Mouse (Mus musculus) limb, embryonic 14.5 days (tissue): ENCODE results near the gene Tmem191c. TPM values are rescaled to one million over a fixed set of nuclear protein-coding genes. Genes with fewer than 3 reads are reported as not detected.

Experiments used
- ATAC-seq: fragments of 200-750 bp; cut with Nextera tagmentation; 2 replicates; pipeline ENCODE4 v1.8.0; 2017; ENCODE audit warnings: low read depth, moderate number of reproducible peaks, moderate TSS enrichment; ENCODE audit not compliant: low FRiP score
- DNase-seq: peaks from one replicate; pipeline ENCODE4 v3.0.0-alpha.2; 2015; ENCODE audit warnings: low spot score
- H3K27ac ChIP-seq: fragments of 300-500 bp; sonication (generic); replicated peaks from 2 replicates; pipeline ENCODE4 v1.5.1; 2014; ENCODE audit warnings: low read depth, mild to moderate bottlenecking, low read length, moderate library complexity, mixed read lengths
- H3K27me3 ChIP-seq: fragments of 300-500 bp; sonication (generic); 2 replicates; pipeline ENCODE4 v1.6.1; 2014; ENCODE audit warnings: low read length, mixed read lengths; ENCODE audit not compliant: control insufficient read depth, insufficient read depth
- H3K36me3 ChIP-seq: fragments of 300-500 bp; sonication (generic); 2 replicates; pipeline ENCODE4 v1.6.1; 2014; ENCODE audit warnings: mild to moderate bottlenecking, low read length, moderate library complexity, mixed read lengths; ENCODE audit not compliant: control insufficient read depth, insufficient read depth
- H3K4me1 ChIP-seq: fragments of 300-500 bp; sonication (generic); 2 replicates; pipeline ENCODE4 v1.6.1; 2014; ENCODE audit warnings: antibody characterized with exemption, low read length, mixed read lengths; ENCODE audit not compliant: control insufficient read depth, insufficient read depth
- H3K4me2 ChIP-seq: fragments of 300-500 bp; sonication (generic); replicated peaks from 2 replicates; pipeline ENCODE4 v1.6.1; 2014; ENCODE audit warnings: low read depth, mild to moderate bottlenecking, low read length, moderate library complexity; ENCODE audit not compliant: severe bottlenecking
- H3K4me3 ChIP-seq: fragments of 300-500 bp; sonication (generic); replicated peaks from 2 replicates; pipeline ENCODE4 v1.5.1; 2014; ENCODE audit warnings: low read length
- H3K9ac ChIP-seq: fragments of 300-500 bp; sonication (generic); 2 replicates; pipeline ENCODE4 v1.6.1; 2014; ENCODE audit warnings: mild to moderate bottlenecking, low read depth, low read length, moderate library complexity; ENCODE audit not compliant: severe bottlenecking
- H3K9me3 ChIP-seq: fragments of 300-500 bp; sonication (generic); 2 replicates; pipeline ENCODE4 v1.6.1; 2016; ENCODE audit warnings: low read length; ENCODE audit not compliant: control insufficient read depth
- POLR2A ChIP-seq: fragments of 200-500 bp; IDR thresholded peaks from 2 replicates; pipeline ENCODE4 v1.8.0; 2012; ENCODE audit warnings: inconsistent platforms, mild to moderate bottlenecking, moderate library complexity, borderline replicate concordance; ENCODE audit not compliant: insufficient read depth, insufficient read length; ENCODE audit errors: extremely low read depth
- WGBS: fragments of 180-500 bp; shearing (Covaris S2); extraction: QIAGEN DNeasy Blood & Tissue Kit; methylation state at CpG from one replicate; pipeline ENCODE4 v1.1.7; 2014; 5-methylcytosine and 5-hydroxymethylcytosine counted together
- polyA plus RNA-seq, 2 experiments: library from polyadenylated mRNA; depleted of rRNA in 1 of 2; stranded (reverse) in 1 of 2; unstranded in 1 of 2; fragments of >200 nt; fragmentation: Nextera tagmentation in 1 of 2; extraction: Ambion mirVana in 1 of 2; gene quantifications; 2 replicates each; pipeline versions ENCODE4 v1.2.1 to v1.2.3; 2012 to 2014

The Tmem191c gene
- polyA plus RNA-seq, 2 experiments, result 8.2 to 28.2 TPM

DNA sequence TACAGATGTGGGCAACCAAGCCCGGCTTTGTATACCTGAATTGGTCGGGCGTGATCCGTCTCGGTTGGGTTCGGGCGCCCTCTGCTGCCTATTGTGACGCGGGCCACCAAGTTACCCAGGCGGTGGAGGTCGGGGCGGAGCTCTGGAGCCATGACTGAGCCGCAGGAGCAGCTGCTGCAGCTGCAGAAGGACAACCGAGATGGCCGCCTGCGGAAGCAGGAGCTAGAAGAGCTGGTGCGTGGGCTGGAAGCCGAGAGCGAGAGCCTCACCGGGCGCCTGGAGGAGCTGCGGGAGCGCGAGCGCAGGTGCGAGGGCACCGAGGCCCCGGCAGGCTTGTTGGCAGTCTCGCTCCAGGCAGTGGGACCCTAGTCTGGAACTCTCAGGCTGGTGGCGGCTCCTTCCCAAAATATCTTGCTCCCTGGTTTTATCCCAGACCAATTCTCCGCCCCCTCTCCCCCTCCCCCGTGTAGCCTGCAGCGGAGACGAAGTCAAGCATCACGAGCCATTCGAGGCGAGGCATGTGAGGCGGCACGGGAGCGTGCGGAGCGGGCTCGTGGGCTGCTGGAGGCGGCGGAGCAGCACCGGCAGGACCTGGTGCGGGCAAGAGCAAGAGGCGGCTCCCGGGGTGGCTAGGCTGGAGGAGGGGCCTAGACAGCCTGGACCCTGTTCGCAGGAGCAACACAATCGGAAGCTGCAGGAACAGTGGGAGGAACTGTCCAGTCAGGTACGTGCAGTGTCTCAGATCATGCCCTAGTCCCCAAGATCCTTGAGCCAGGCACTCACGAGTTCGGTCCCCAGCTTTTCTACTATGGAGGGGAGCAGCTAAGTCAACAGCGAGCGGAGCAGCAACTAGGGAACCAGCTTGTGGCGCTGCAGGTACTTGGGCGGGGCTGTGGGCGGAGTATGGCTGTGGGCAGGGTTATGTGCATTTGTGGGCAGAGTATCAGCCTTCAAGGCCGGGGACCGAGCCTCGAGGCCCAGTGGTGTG, 581 bp downstream of the Tmem191c start:
- Histone ChIP-seq H3K27ac (peak overlapping the region; percentile 72), H3K4me2 (peak overlapping the region; percentile 92), H3K27me3 (peaks cover 21% of the 10 kb centered on the region), H3K4me3 (peak overlapping the region; percentile 56), H3K9ac (peak overlapping the region; percentile 50; the same call in 1 of the 2 replicates), H3K4me1 (peaks cover 16% of the 10 kb centered on the region), H3K36me3 (peaks cover 23% of the 10 kb centered on the region), H3K9me3 (no peaks in the 10 kb centered on the region)
- DNase-seq (peak; percentile 91), ATAC-seq (peak; percentile 91)
- WGBS, result under 1% methylated on average over 57 of the region's 62 CpGs
- no peak for TF ChIP-seq POLR2A

DNA sequence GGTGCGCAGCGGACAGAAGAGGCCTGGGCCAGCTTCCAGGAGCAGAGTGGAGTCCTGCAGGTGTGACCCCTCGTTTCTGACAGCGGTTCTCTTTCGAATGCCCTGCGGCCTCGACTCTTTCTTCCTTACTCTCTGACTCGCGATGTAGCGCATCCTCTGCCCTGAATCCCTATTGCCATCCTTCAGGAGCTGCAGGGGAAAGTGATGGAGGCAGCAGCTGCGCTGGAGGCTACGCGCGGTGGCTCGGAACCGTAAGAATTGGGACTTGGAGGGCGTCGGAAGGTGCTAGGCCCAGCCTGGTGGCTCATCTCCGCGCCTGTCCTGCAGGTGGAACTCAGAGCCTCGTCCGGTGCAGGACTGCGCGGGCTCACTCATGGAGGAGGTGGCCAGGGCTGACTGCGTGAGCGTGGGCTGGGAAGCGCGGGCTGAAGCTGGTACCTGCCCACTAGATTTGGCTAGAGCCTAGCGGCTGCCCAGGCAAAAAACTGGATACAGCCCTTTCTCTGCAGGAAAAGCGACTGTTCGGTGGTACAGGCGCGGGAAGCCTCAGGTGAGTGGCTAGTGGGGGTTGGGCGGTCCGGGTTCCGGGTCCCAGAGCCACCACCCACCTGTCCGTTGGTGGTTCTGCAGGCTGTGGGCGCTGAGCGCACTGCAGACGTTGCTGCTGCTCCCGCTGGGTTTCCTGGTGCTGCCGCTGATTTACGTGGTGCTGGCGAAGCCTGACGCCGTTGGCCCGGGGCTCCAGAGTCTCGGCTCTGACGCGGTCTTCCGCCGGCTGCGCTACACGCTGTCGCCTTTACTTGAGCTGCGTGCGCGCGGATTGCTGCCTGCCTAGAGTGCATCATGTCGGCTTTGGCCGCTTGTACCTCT, 1.7 kb downstream of the Tmem191c start:
- peak; percentile 36 for DNase-seq
- 3% methylated on average over 60 of the region's 61 CpGs for WGBS

DNA sequence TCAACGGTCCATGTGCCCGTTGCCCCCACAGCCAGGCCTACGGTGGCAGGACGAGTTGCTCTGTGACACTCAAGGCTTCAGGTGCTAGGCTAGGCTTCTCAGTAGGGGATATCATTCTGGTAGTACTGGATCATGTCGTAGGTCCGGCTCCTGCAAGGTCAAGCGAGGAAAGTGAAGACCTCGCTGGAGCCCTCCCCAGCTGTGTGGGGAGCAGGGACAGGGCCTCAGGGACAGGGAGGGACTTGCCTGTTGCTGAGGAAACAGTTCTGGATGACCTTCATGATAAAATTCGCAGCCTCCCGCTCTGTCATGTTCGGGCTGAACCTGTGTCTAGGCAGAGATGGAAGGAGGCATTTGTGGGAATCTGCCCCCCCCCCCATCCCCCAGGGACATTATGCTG, 4.6 kb downstream of the Tmem191c start:
- DNase-seq, result no peak
- WGBS, result 93% methylated on average over 11 of the region's 11 CpGs
- Histone ChIP-seq H3K4me2 (no peak overlapping the region), H3K27me3 (peaks cover 21% of the 10 kb centered on the region), H3K9me3 (no peaks in the 10 kb centered on the region), H3K9ac (no peak overlapping the region), H3K27ac (no peak overlapping the region), H3K4me1 (peaks cover 16% of the 10 kb centered on the region), H3K4me3 (no peak overlapping the region), H3K36me3 (peaks cover 55% of the 10 kb centered on the region)
- TF ChIP-seq POLR2A, result no peak
- ATAC-seq, result no peak

More for the DNA sequence above, 1.7 kb downstream of the Tmem191c start:
- Histone ChIP-seq H3K4me1 (peaks cover 16% of the 10 kb centered on the region), H3K9ac (peak overlapping the region; percentile 5; the same call in 1 of the 2 replicates), H3K4me3 (peak overlapping the region; percentile 56), H3K27me3 (peaks cover 21% of the 10 kb centered on the region), H3K9me3 (no peaks in the 10 kb centered on the region), H3K27ac (no peak overlapping the region), H3K4me2 (peak overlapping the region; percentile 92), H3K36me3 (peaks cover 34% of the 10 kb centered on the region)
- no peak for ATAC-seq
- no peak for TF ChIP-seq POLR2A

DNA sequence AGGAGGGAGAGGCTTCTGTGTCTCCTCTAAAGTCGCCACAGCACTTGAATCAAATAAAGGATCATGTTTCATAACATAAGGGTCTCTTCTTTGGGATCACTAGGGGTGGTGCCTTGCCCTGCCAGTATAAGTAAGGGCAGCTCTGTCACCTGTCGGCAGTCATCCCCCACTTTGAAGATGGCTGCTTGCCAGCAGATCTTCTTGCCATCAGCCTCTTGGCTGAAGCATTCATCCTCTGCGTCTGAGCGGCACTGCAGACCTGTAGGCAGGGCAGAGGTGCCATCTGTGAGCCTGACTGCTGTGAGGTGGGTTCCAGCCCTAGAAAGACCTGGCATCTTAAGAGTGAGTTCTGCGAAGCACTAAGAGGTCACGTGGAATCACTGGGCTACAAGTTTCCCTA, 7.3 kb downstream of the Tmem191c start:
- no peak for TF ChIP-seq POLR2A
- Histone ChIP-seq H3K4me3 (no peak overlapping the region), H3K9me3 (no peaks in the 10 kb centered on the region), H3K36me3 (peaks cover 69% of the 10 kb centered on the region), H3K9ac (no peak overlapping the region), H3K4me2 (no peak overlapping the region), H3K27me3 (peaks cover 7% of the 10 kb centered on the region), H3K27ac (no peak overlapping the region), H3K4me1 (no peaks in the 10 kb centered on the region)
- DNase-seq (no peak), ATAC-seq (no peak)
- WGBS, result 87% methylated on average over 6 of the region's 6 CpGs

DNA sequence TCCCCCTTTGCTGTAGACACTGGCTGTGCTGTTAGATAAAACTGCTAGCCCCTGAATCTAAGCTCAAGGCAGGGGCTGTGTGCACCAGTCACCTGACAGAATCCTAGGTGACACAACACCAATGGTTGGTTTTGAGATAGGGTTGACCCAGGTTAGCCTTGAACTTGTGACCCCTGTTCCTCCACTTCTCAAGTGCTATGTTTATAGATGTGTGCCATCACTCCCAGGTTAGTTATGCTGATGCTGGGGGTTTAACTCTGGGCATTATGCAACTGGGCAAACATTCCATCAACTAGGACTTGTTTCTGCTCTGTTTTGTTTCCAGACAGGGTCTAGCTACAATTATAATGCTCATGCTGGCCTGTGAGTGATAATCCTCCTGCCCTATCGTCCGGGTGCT, 11.2 kb downstream of the Tmem191c start:
- no peaks in the 10 kb centered on the region for H3K4me1 ChIP-seq
- H3K27me3 ChIP-seq, result no peaks in the 10 kb centered on the region
- no peak overlapping the region for H3K9ac ChIP-seq
- H3K9me3 ChIP-seq, result no peaks in the 10 kb centered on the region
- TF ChIP-seq POLR2A, result no peak
- H3K4me3 ChIP-seq, result no peak overlapping the region
- no peak for DNase-seq
- peaks cover 61% of the 10 kb centered on the region for H3K36me3 ChIP-seq
- no peak for ATAC-seq
- no peak overlapping the region for H3K27ac ChIP-seq
- WGBS, result 83% methylated on average over 2 of the region's 2 CpGs
- H3K4me2 ChIP-seq, result no peak overlapping the region
